Mouse (Mus musculus): Measurements from ENCODE around the gene Hinfp.

DNA sequence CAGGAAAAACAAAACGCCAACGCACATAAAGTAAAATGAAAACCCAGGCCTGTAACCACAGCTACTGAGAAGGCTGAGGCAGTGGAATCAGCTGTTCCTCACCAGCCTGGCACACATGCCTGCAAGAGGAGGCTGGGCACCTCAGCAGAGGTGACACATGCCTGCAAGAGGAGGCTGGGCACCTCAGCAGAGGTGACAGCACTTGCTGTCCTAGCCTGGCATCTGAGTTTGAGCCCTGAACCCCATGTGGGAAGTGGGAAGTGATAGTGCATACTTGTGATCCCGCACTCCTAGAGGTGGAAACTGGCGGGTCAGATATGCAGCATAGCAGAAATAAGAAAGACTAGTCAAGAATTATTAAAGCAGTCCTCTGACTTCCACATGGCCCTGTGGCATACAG is 45.9 kb upstream of the Hinfp start:
- TF ChIP-seq CTCF (IDR thresholded peaks at IDR 0.05; ENCODE audit: low read depth, low read length), result no peak
- no peak for TF ChIP-seq GATA2 (IDR thresholded peaks at IDR 0.05; ENCODE audit: borderline replicate concordance, low read depth, low read length)
- no peak for TF ChIP-seq GATA1 (IDR thresholded peaks at IDR 0.05; ENCODE audit: borderline replicate concordance, low read length)
- TF ChIP-seq TAL1 (conservative IDR thresholded peaks at IDR 0.05; ENCODE audit: low read depth, low read length), result no peak
- TF ChIP-seq POLR2AphosphoS5 (IDR thresholded peaks at IDR 0.05; ENCODE audit: insufficient replicate concordance, low read depth, low read length), result no peak

Data from G1E (cell line).